Mouse (Mus musculus): ENCODE data around the gene Gsta3.

DNA sequence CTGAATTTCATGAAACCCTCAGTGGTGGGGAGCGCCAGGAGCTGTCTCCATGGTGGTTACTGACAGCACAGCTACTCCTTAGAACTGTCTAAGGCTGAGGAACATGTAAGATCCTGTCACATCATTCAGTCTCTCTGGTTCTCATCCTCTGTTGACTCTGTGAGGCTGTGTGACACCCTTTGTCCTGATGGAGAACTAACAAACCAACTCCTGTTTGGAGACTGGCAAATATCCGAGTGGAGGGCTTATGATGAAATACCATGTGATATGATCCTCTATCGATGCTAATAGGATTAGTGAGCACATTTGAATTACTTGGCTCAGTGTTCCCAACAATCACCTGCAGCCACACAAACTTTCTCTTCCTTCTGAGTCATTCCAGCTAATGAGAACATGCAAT, 5.7 kb downstream of the Gsta3 start:
- no peak for TF ChIP-seq POLR2AphosphoS5 (IDR thresholded peaks at IDR 0.05; ENCODE audit: insufficient replicate concordance, low read depth, low read length)
- no peak for TF ChIP-seq CTCF (IDR thresholded peaks at IDR 0.05; ENCODE audit: low read depth, low read length)
- no peak for TF ChIP-seq TAL1 (conservative IDR thresholded peaks at IDR 0.05; ENCODE audit: low read depth, low read length)
- TF ChIP-seq GATA1 (IDR thresholded peaks at IDR 0.05; ENCODE audit: borderline replicate concordance, low read length): no peak
